Mouse (Mus musculus) CD4-positive naive resting alpha-beta T cell, adult 57 days (primary cell): ENCODE data around the gene Mrfap1. TPM values are rescaled to one million over a fixed set of nuclear protein-coding genes. Genes with fewer than 3 reads are reported as not detected.

ENCODE experiments used
- total RNA-seq: library from RNA; stranded (reverse); gene quantifications from one replicate; pipeline ENCODE4 v1.2.4, GENCODE M21; 2023

The Mrfap1 gene
- 136 TPM for total RNA-seq

DNA sequence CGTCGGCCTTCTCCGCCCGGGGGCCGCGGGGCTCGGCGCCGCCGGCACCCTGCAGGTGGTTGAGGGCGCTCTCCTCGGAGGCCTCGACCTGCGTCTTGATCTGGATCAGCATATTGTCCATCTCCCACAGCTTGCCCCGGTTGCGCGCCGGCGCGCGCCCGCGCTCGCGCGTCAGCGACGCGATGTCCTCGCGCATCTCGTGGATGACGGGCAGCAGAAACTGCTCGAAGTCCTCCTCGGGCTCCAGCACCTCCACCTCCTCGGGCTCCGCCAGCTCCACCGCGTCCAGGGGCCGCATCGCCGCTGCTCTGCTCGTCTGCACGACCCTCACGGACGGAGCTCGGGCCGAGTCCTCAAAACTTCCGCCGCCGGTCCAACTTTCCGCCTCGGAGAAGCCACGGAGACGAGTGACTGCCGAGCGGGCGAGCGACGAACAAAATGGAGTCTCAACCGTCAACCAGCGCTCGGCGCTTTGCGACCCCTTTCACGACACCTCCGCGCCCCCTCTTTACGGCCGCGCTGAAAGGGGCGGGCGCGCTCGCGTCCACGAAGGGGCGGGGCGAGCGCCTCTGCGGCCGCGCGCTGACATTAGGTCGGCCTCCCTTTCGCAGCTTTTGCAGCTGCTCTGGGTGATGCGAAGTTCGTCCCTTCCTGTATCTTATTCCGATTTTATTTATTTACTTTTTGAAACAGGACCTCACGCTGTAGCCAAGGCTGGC, at the start of gene Mrfap1:
TSS of gene Mrfap1 (minus strand) at position 477 of the 719 bp plus-strand sequence.

GRCm38 (mm10) chr5:36829913-36830879, 33.6 kb upstream of the Mrfap1 start, which contains the start of gene Man2b2:
Gene Man2b2 (minus strand): TSS chr5:36830653.

DNA sequence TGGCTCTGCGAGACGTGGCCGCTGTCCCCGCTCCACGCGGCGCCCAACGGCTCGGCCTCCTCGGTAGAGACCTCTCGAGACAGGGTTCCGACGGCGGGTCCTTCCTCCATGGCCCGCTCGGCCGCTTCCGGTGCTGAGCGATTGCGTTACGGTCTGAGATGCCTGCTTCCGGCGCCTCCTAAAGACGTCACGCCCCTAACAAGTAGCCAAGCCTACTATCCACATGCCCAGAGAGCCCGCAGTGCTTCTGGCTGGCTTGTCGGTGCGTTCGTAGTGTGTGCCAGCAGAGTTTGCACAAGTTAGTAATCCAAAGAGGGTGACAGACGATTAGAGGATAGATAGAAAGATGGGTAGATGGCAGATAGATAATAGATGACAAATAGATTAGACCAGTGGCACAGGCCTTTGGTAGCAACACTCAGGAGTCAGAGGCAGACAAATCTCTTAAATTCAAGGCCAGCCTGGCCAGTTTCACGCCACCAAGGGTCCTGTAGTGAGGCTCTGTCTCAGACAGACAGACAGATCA, 48.0 kb downstream of the Mrfap1 start, which contains the start of gene Bloc1s4:
TSS of gene Bloc1s4 (minus strand) at position 115 of the 526 bp plus-strand sequence.

Other genes with a start within 250 kb of the Mrfap1 start
- gene Tbc1d14, start 203.5 kb downstream of the Mrfap1 start, total RNA-seq: 71.2 TPM
- gene D5Ertd579e, start 100.7 kb downstream of the Mrfap1 start, total RNA-seq: 29.6 TPM
- 21.1 TPM for gene Bloc1s4, start 48.1 kb downstream of the Mrfap1 start, total RNA-seq
- gene Man2b2, start 33.9 kb upstream of the Mrfap1 start, total RNA-seq: 31.8 TPM
- gene Ppp2r2c, start 71.7 kb upstream of the Mrfap1 start, total RNA-seq: not detected
- 2.6 TPM for gene Wfs1, start 192.4 kb upstream of the Mrfap1 start, total RNA-seq